Mouse (Mus musculus) megakaryocyte, embryonic 14.5 days (primary cell): ENCODE measurements around the gene Emc6. TPM values are rescaled to one million over a fixed set of nuclear protein-coding genes. Genes with fewer than 3 reads are reported as not detected.

Source experiments
- H3K27me3 ChIP-seq: replicated peaks from 2 replicates; pipeline ENCODE3; 2012; ENCODE audit warnings: inconsistent platforms
- H3K36me3 ChIP-seq: replicated peaks from 2 replicates; pipeline ENCODE3; 2012; ENCODE audit warnings: low read length, inconsistent platforms, mixed read lengths
- H3K4me1 ChIP-seq: 2 replicates; pipeline ENCODE4 v1.6.1; 2012; ENCODE audit warnings: inconsistent platforms
- H3K4me3 ChIP-seq: replicated peaks from 2 replicates; pipeline ENCODE3; 2012; ENCODE audit warnings: moderate library complexity, mild to moderate bottlenecking, inconsistent platforms
- H3K9me3 ChIP-seq: 2 replicates; pipeline ENCODE4 v1.6.1; 2012; ENCODE audit warnings: inconsistent platforms
- FLI1 ChIP-seq: IDR thresholded peaks from 2 replicates; pipeline ENCODE4 v1.6.1; 2012; ENCODE audit warnings: low read length, inconsistent platforms, mixed read lengths
- GATA1 ChIP-seq: IDR thresholded peaks from 3 replicates; pipeline ENCODE4 v1.6.1; 2012; ENCODE audit warnings: mixed read lengths, low read length, inconsistent platforms, borderline replicate concordance
- polyA plus RNA-seq: library from polyadenylated mRNA; stranded (reverse); fragments of >175 nt; gene quantifications from 2 replicates; pipeline ENCODE4 v1.2.3, GENCODE M21; 2012; ENCODE audit warnings: low replicate concordance; ENCODE audit not compliant: insufficient read depth

The Emc6 gene
- polyA plus RNA-seq, 1 experiment: 170 TPM

DNA sequence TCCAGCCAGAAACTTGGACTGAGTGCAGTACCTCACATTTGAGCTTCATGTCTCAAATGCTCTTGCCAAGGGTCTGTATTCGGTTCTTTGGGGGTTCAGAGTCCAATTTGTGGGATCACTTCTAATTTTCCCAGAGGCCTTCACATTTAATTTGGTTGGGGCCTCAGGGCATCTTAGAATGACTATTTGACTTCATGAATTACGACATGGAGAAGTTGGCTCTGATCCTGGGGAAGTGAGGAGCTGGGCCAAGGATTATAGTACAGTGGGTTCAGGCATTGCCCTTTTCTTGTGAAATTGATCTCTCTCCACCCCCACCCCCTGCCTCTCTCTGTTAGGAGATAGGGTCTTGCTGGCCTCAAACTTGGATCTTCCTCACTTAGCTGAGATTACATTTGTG is 24.2 kb upstream of the Emc6 start:
- Histone ChIP-seq H3K36me3 (peaks cover 30% of the 10 kb centered on the region), H3K9me3 (no peaks in the 10 kb centered on the region), H3K4me3 (no peak overlapping the region), H3K4me1 (peaks cover 54% of the 10 kb centered on the region), H3K27me3 (no peaks in the 10 kb centered on the region)
- no peak for TF ChIP-seq FLI1
- TF ChIP-seq GATA1: no peak

DNA sequence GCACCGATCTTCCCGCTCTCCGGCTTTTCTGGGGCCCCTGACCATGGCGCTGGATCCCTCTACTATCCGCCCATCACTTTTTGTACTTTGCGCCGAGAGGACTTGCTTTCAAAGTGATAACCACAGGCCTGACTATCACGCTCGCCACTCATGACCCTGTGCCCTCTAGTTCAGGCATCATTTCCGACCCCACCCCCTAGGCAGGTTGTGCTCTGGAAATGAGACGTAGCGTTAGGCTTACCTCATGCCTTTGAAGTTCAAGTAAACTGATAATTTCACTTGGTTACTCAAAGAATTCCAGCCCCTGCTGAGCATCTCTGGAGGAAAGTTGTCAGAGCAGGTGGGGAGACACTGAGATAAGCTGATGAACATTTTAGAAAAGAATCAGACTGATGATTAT is 23.0 kb upstream of the Emc6 start:
- TF ChIP-seq GATA1 (no peak), FLI1 (no peak)
- Histone ChIP-seq H3K27me3 (no peaks in the 10 kb centered on the region), H3K9me3 (no peaks in the 10 kb centered on the region), H3K4me3 (peak overlapping the region; percentile 99), H3K4me1 (peaks cover 54% of the 10 kb centered on the region), H3K36me3 (peaks cover 31% of the 10 kb centered on the region)

DNA sequence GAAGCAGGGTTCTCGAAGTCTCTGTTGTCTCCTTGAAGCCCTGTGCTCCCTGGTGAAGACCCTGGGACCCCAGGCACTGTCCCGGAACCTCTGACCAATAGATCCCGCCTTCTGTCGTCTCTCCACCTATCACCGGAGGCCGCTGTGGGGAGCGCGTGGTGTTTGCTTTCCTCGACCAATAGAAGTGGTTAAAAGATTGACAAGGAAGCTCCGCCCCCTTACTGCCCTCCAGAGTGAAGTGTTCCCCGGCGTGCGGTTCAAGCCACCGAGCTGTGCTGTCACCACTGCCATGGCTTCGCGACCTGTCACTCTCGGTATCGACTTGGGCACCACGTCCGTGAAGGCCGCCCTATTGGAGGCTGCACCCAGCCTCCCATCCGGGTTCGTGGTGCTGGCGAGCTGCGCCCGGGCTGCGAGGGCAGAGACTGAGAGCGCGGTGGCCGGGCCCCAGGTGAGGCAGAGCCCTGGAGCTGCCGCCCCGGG is 22.4 kb upstream of the Emc6 start, which contains the start of gene Shpk:
Shpk (plus strand) TSS at position 231 of the 483 bp plus-strand sequence.
- H3K4me1 ChIP-seq: peaks cover 57% of the 10 kb centered on the region
- no peak for TF ChIP-seq FLI1
- no peak for TF ChIP-seq GATA1
- no peaks in the 10 kb centered on the region for H3K9me3 ChIP-seq
- no peaks in the 10 kb centered on the region for H3K27me3 ChIP-seq
- peak within 1 kb of the TSS; percentile 99 for H3K4me3 ChIP-seq
- H3K36me3 ChIP-seq: peaks cover 30% of the 10 kb centered on the region

DNA sequence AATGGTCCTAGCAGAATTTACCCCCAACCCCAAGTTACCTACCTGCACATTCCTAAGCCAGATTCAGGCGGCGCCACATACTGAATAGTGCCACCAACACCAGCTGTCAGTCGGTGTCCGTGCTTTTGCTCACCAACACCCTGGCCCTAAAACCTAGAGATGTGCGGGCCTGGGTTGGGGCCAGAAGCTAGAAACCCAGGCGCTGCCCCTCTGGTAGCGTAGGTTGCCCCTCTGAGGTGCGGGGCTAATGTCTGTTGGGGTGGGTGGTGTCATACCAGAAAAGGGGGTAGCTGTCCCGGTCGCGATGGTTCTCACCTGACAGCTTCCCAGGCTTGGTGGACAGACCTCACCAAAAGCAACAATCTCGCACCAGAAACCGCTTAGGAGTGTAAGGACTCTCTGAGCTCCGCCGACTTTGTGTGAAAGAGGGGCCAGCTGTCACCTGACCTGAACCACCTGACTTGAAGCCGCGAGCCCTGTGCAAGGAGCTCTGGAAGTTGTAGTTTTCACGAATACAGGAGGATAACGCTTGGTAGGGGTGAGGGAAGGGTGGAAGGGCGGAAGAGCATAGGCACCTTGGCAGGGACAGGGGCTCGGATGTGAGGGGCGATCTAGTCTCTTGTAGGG is 21.9 kb upstream of the Emc6 start, which contains the start of gene Ctns:
Ctns (minus strand) TSS at position 440 of the 627 bp plus-strand sequence.
- H3K4me3 ChIP-seq: peak within 1 kb of the TSS; percentile 99
- TF ChIP-seq GATA1 (no peak), FLI1 (no peak)
- H3K27me3 ChIP-seq: no peaks in the 10 kb centered on the region

DNA sequence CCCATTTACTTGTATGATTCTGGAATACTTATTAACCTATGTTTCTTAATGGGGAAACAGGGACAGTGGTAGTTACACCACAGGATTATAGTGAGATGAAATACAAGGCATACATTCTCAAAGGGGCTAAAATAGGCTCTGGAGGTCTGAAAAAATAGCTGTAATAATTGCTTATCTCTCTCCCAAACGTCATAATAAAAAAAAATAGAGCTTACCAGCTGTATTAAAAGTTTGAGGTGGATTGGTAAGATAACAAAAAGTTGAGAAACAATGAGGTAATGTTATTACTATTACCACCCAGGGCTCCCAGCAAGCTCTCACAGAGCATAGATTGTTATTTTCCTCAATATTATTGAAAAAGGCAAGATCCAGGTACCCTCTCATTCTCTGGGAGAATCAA is 21.4 kb upstream of the Emc6 start:
- Histone ChIP-seq H3K4me1 (peaks cover 66% of the 10 kb centered on the region), H3K27me3 (no peaks in the 10 kb centered on the region), H3K36me3 (peaks cover 26% of the 10 kb centered on the region), H3K4me3 (peak overlapping the region; percentile 99), H3K9me3 (no peaks in the 10 kb centered on the region)
- TF ChIP-seq FLI1 (no peak), GATA1 (no peak)

More for the DNA sequence above, 21.9 kb upstream of the Emc6 start, which contains the start of gene Ctns:
- Histone ChIP-seq H3K36me3 (peaks cover 27% of the 10 kb centered on the region), H3K4me1 (peaks cover 61% of the 10 kb centered on the region), H3K9me3 (no peaks in the 10 kb centered on the region)

DNA sequence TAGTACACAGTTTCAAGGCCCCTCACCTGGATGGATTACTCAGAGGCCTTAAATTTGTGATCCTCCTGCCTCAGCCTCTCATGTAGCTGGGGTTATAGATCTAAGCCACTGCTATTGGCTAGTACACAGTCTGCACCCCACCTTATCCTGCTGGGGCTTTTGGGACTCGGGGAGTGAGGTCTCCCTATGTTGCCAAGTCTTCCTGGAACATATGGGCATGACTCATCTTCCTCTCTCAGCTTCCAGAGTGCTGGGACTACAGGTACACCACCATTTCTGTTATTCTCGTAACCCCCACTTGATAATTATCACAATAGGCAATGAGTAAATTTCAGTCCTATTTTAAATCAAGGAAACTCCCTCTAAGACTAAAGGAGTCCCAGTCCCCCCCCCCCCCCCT is 17.6 kb upstream of the Emc6 start:
- H3K9me3 ChIP-seq: no peaks in the 10 kb centered on the region
- no peak overlapping the region for H3K4me3 ChIP-seq
- H3K27me3 ChIP-seq: no peaks in the 10 kb centered on the region
- H3K36me3 ChIP-seq: peaks cover 60% of the 10 kb centered on the region
- no peak for TF ChIP-seq FLI1
- no peak for TF ChIP-seq GATA1
- H3K4me1 ChIP-seq: peaks cover 43% of the 10 kb centered on the region

DNA sequence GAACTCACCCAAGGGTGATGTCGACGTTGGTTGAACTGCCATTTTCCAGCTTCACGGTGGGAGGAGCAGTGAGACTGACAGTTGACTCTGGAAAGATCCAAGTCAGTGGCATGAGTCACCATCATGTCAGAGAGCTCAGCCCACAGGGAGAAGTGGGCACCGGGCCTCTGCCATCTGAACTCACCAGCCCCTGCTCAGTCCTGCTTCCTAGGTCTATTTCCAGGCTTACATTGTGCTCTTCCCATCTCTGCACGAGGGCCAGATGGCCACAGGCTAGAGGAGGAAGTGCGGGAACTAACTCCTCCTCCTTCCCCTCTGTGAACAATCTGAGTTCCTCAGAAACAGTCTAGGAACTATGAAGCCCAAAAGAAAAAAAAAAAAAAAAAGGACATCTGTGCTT is 16.2 kb upstream of the Emc6 start:
- Histone ChIP-seq H3K4me1 (peaks cover 35% of the 10 kb centered on the region), H3K36me3 (peaks cover 74% of the 10 kb centered on the region)
- no peak for TF ChIP-seq FLI1
- TF ChIP-seq GATA1: no peak

DNA sequence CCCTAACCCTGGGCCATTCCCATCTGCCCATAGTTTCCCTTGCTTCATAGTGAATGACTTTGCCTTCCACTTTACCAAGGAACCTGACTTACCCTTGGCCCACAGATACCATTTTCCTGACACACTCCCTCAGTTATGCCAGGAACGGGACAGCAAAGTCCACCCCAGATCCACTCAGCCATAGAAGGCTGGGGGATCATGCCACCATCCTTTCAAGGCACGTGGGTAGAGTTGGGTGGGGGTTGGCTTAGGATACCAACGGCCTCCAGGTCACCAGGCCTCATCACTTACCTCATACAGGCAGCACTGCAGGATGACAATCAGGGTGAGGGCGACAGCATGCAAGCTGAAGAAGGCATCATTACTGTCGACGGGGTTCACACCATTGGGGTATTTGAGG is 10.4 kb upstream of the Emc6 start:
- TF ChIP-seq GATA1: no peak
- TF ChIP-seq FLI1: no peak
- Histone ChIP-seq H3K27me3 (no peaks in the 10 kb centered on the region), H3K9me3 (no peaks in the 10 kb centered on the region), H3K4me1 (peaks cover 5% of the 10 kb centered on the region), H3K4me3 (no peak overlapping the region), H3K36me3 (peaks cover 95% of the 10 kb centered on the region)

More for the DNA sequence above, 16.2 kb upstream of the Emc6 start:
- Histone ChIP-seq H3K4me3 (peak overlapping the region; percentile 11), H3K9me3 (no peaks in the 10 kb centered on the region), H3K27me3 (no peaks in the 10 kb centered on the region)

DNA sequence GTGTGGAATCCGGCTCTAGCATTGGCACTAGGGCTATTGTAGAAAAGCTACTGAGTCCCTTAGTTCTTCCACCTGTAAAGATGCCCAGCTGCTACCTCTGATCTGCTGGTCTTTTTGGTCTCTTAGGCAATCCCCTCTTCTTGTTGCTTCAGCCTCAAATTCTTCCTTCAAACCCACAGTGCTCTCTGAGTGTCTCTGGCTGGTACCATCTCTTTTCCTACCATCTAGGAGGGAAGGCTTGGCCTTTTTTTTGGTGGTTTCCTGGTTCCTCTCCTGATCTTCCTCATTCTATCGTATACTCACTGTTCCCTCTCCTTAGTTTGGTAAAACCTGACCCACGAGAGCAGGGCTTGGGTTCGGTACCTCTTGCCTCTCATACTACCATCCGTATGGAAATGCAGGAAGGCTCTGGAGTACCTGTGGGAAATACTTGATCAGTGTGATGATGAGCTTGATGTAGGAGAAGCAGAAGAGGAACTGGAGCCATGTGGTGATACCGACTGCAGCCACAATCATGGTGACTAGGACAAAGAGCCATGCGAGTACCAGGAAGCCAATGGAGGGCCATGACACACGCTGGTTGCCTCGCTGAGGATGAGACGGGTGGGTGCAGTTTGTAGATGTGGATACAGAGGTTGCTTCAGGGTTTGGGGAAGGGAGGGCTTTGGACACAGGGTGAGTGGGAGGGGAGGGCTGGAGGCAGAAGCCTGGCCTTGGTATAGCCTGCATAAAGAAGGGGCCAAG is 9.2 kb upstream of the Emc6 start:
- Histone ChIP-seq H3K4me1 (peaks cover 5% of the 10 kb centered on the region), H3K27me3 (no peaks in the 10 kb centered on the region), H3K36me3 (peaks cover 88% of the 10 kb centered on the region), H3K9me3 (no peaks in the 10 kb centered on the region), H3K4me3 (peak overlapping the region; percentile 53)
- TF ChIP-seq GATA1: no peak
- TF ChIP-seq FLI1: no peak

DNA sequence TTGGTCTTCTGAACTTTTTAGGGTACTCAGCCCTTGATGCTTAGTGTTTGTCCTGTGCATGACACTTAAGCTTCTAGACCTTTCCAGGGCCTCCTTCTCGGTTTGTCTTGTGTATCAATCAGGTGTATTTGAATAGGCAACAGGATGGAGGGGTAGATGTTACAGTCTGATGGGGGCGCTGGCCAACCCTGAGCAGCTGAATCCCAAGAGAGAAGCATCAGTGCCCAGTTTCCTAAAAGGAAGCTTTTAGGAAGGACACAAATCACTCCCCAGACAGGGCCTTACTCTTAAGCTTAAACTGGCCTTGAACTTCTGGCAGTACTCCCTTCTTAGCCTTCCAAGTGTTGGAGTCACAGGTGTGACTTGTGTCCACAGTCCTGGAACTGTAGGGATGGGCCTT is 1.1 kb upstream of the Emc6 start:
- Histone ChIP-seq H3K9me3 (no peaks in the 10 kb centered on the region), H3K4me1 (peaks cover 29% of the 10 kb centered on the region), H3K4me3 (peak overlapping the region; percentile 99), H3K36me3 (peaks cover 37% of the 10 kb centered on the region), H3K27me3 (no peaks in the 10 kb centered on the region)
- TF ChIP-seq GATA1: no peak
- no peak for TF ChIP-seq FLI1
